Mouse (Mus musculus) olfactory bulb, adult 2 months (tissue): ENCODE measurements around the gene Hspa12a.

ENCODE experiments used
- CTCF ChIP-seq: fragments of 200-500 bp; IDR thresholded peaks from 2 replicates; pipeline ENCODE4 v1.5.1; 2012; ENCODE audit warnings: low read depth, mild to moderate bottlenecking, low read length, moderate library complexity; ENCODE audit not compliant: insufficient read depth
- POLR2A ChIP-seq: fragments of 200-500 bp; IDR thresholded peaks from 2 replicates; pipeline ENCODE4 v1.6.1; 2012; ENCODE audit warnings: mild to moderate bottlenecking, low read depth, low read length, moderate library complexity; ENCODE audit not compliant: insufficient read depth

GRCm38 (mm10) chr19:58886467-58886866 lies 57.0 kb downstream of the Hspa12a start:
- TF ChIP-seq CTCF (no peak), POLR2A (no peak)
